Mouse (Mus musculus): ENCODE data around the gene Parp4. TPM values are rescaled to one million over a fixed set of nuclear protein-coding genes. Genes with fewer than 3 reads are reported as not detected.

Parp4 gene
- 15.6 to 41.4 TPM (median 18.2 TPM) in 3 replicates for total RNA-seq (2017)

GRCm38 (mm10) chr14:56575416-56575815 is at the start of gene Parp4, which contains the start of gene Cenpj:
Gene Parp4 (plus strand): TSS chr14:56575619.
Gene Cenpj (minus strand): TSS chr14:56575425.
- ATAC-seq (replicated peaks; ENCODE audit: insufficient number of reproducible peaks, low FRiP score, low TSS enrichment, poor library complexity, severe bottlenecking) = peak; percentile 83

- ATAC-seq (replicated peaks; ENCODE audit: insufficient number of reproducible peaks, low FRiP score, low TSS enrichment, poor library complexity, severe bottlenecking) = no peak
These were observed 44.6 kb upstream of the Parp4 start for GRCm38 (mm10) chr14:56530788-56531187.

- ATAC-seq (replicated peaks; ENCODE audit: insufficient number of reproducible peaks, low FRiP score, low TSS enrichment, poor library complexity, severe bottlenecking) = no peak
These were observed 30.5 kb upstream of the Parp4 start for GRCm38 (mm10) chr14:56544946-56545345.

- no peak for ATAC-seq (replicated peaks; ENCODE audit: insufficient number of reproducible peaks, low FRiP score, low TSS enrichment, poor library complexity, severe bottlenecking)
These were observed 29.9 kb upstream of the Parp4 start for GRCm38 (mm10) chr14:56545491-56545890.

- ATAC-seq (replicated peaks; ENCODE audit: insufficient number of reproducible peaks, low FRiP score, low TSS enrichment, poor library complexity, severe bottlenecking) = no peak
These were observed 24.5 kb upstream of the Parp4 start for GRCm38 (mm10) chr14:56550960-56551359.

GRCm38 (mm10) chr14:56552924-56553323 is 22.5 kb upstream of the Parp4 start:
- ATAC-seq (replicated peaks; ENCODE audit: insufficient number of reproducible peaks, low FRiP score, low TSS enrichment, poor library complexity, severe bottlenecking) = no peak

- no peak for ATAC-seq (replicated peaks; ENCODE audit: insufficient number of reproducible peaks, low FRiP score, low TSS enrichment, poor library complexity, severe bottlenecking)
These were observed 22.1 kb upstream of the Parp4 start for GRCm38 (mm10) chr14:56553331-56553730.

- no peak for ATAC-seq (replicated peaks; ENCODE audit: insufficient number of reproducible peaks, low FRiP score, low TSS enrichment, poor library complexity, severe bottlenecking)
These were observed 20.7 kb upstream of the Parp4 start for GRCm38 (mm10) chr14:56554716-56555115.

GRCm38 (mm10) chr14:56559134-56559533 is 16.3 kb upstream of the Parp4 start:
- no peak for ATAC-seq (replicated peaks; ENCODE audit: insufficient number of reproducible peaks, low FRiP score, low TSS enrichment, poor library complexity, severe bottlenecking)

- no peak for ATAC-seq (replicated peaks; ENCODE audit: insufficient number of reproducible peaks, low FRiP score, low TSS enrichment, poor library complexity, severe bottlenecking)
These were observed 7.9 kb upstream of the Parp4 start for GRCm38 (mm10) chr14:56567476-56567875.

GRCm38 (mm10) chr14:56569041-56569440 is 6.4 kb upstream of the Parp4 start:
- ATAC-seq (replicated peaks; ENCODE audit: insufficient number of reproducible peaks, low FRiP score, low TSS enrichment, poor library complexity, severe bottlenecking) = no peak

GRCm38 (mm10) chr14:56571310-56572093 is 3.9 kb upstream of the Parp4 start:
- ATAC-seq (replicated peaks; ENCODE audit: insufficient number of reproducible peaks, low FRiP score, low TSS enrichment, poor library complexity, severe bottlenecking) = peak; percentile 96

- no peak for ATAC-seq (replicated peaks; ENCODE audit: insufficient number of reproducible peaks, low FRiP score, low TSS enrichment, poor library complexity, severe bottlenecking)
These were observed 2.9 kb upstream of the Parp4 start for GRCm38 (mm10) chr14:56572546-56572945.

- no peak for ATAC-seq (replicated peaks; ENCODE audit: insufficient number of reproducible peaks, low FRiP score, low TSS enrichment, poor library complexity, severe bottlenecking)
These were observed 816 bp downstream of the Parp4 start for GRCm38 (mm10) chr14:56575969-56576901.

- no peak for ATAC-seq (replicated peaks; ENCODE audit: insufficient number of reproducible peaks, low FRiP score, low TSS enrichment, poor library complexity, severe bottlenecking)
These were observed 3.6 kb downstream of the Parp4 start for GRCm38 (mm10) chr14:56579011-56579410.

GRCm38 (mm10) chr14:56581117-56581516 is 5.7 kb downstream of the Parp4 start:
- no peak for ATAC-seq (replicated peaks; ENCODE audit: insufficient number of reproducible peaks, low FRiP score, low TSS enrichment, poor library complexity, severe bottlenecking)

- ATAC-seq (replicated peaks; ENCODE audit: insufficient number of reproducible peaks, low FRiP score, low TSS enrichment, poor library complexity, severe bottlenecking) = no peak
These were observed 6.9 kb downstream of the Parp4 start for GRCm38 (mm10) chr14:56582294-56582693.

- no peak for ATAC-seq (replicated peaks; ENCODE audit: insufficient number of reproducible peaks, low FRiP score, low TSS enrichment, poor library complexity, severe bottlenecking)
These were observed 16.8 kb downstream of the Parp4 start for GRCm38 (mm10) chr14:56592191-56592590.

- ATAC-seq (replicated peaks; ENCODE audit: insufficient number of reproducible peaks, low FRiP score, low TSS enrichment, poor library complexity, severe bottlenecking) = no peak
These were observed 19.4 kb downstream of the Parp4 start for GRCm38 (mm10) chr14:56594811-56595210.
